Mouse (Mus musculus) forebrain, embryonic 16.5 days (tissue): ENCODE measurements around the gene Trmt2a. TPM values are rescaled to one million over a fixed set of nuclear protein-coding genes. Genes with fewer than 3 reads are reported as not detected.
A peak's percentile ranks its signal among the peaks of the same experiment; 100 is the strongest.

ENCODE experiments used
- ATAC-seq: fragments of 200-750 bp; cut with Nextera tagmentation; 2 replicates; pipeline ENCODE4 v1.8.0; 2017; ENCODE audit warnings: mild to moderate bottlenecking, moderate library complexity
- H3K27ac ChIP-seq: fragments of 300-500 bp; sonication (generic); 2 replicates; pipeline ENCODE4 v1.5.1; 2014; ENCODE audit warnings: low read length, control low read depth
- H3K27me3 ChIP-seq: fragments of 300-500 bp; sonication (generic); replicated peaks from 2 replicates; pipeline ENCODE4 v1.6.1; 2014; ENCODE audit warnings: low read length; ENCODE audit not compliant: control insufficient read depth, insufficient read depth
- H3K36me3 ChIP-seq: fragments of 300-500 bp; sonication (generic); 2 replicates; pipeline ENCODE4 v1.6.1; 2014; ENCODE audit not compliant: control insufficient read depth, insufficient read depth
- H3K4me1 ChIP-seq: fragments of 300-500 bp; sonication (generic); replicated peaks from 2 replicates; pipeline ENCODE4 v1.6.1; 2014; ENCODE audit warnings: low read length; ENCODE audit not compliant: control insufficient read depth, insufficient read depth
- H3K4me2 ChIP-seq: fragments of 300-500 bp; sonication (generic); 2 replicates; pipeline ENCODE4 v1.6.1; 2014; ENCODE audit warnings: mild to moderate bottlenecking, low read length, control low read depth
- H3K4me3 ChIP-seq: fragments of 300-500 bp; sonication (generic); replicated peaks from 2 replicates; pipeline ENCODE4 v1.5.1; 2014; ENCODE audit warnings: mild to moderate bottlenecking, low read length, control low read depth
- H3K9ac ChIP-seq: fragments of 300-500 bp; sonication (generic); replicated peaks from 2 replicates; pipeline ENCODE4 v1.6.1; 2014; ENCODE audit warnings: low read depth, low read length, control low read depth
- H3K9me3 ChIP-seq: fragments of 300-500 bp; sonication (generic); 2 replicates; pipeline ENCODE4 v1.6.1; 2016; ENCODE audit warnings: low read length; ENCODE audit not compliant: control insufficient read depth
- WGBS: fragments of 180-500 bp; shearing (Covaris S2); extraction: QIAGEN DNeasy Blood & Tissue Kit; methylation state at CpG from one replicate; pipeline ENCODE4 v1.1.7; 2014; 5-methylcytosine and 5-hydroxymethylcytosine counted together
- polyA plus RNA-seq: library from polyadenylated mRNA; unstranded; fragments of >200 nt; fragmentation: Nextera tagmentation; extraction: Ambion mirVana; gene quantifications from 2 replicates; pipeline ENCODE4 v1.2.1, GENCODE M21; 2015

The Trmt2a gene
- 118 and 139 TPM in 2 replicates for polyA plus RNA-seq

DNA sequence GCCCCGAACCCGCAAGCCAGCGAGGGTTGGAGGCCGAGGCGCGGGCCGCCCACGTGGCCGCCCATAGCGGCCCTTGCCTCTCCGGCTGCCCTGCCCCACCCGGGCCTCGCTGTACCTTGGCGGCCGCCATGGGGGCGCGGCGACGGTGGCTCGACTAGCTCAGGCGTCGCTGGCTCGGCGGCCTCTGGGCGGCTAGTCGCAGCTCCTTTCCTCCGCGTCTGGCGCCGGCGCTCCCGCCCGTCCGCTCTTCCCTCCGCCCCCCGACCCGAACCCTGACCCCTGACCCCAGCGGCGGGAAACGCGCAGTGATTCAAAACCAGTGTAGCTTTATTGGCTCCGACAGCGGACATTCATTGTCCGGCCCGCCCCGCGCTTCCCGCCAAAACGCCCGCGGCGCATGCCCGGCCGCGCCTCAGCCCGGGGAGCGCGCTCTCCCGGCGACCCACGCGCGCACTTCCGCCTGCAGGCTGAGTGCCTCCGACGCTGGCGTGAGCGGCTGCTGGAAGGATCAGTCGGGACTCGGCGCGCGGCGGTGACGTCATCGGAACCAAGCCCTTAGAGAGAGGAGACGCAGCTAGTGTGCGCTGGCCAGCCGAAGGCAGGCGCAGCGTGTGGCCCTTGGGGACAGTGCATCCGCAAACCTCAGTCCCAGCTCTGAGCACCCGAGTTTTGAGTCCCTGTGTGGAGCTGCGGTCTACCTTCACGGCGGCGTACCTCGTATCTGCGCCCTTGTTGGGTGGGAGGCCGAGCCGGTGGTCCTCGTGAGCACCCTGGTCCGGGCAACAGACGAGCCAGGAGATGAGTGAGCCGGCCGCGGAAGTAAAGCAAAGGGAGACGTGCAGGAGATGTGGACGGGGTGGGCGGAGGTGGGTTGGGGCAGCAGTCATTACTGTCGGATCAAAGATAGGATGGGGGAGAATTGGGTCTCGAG, at the start of gene Trmt2a, which contains the start of gene Ranbp1:
Gene Trmt2a (plus strand): TSS at position 247 of the 931 bp plus-strand sequence.
Gene Ranbp1 (minus strand): TSS at position 300 of the 931 bp plus-strand sequence.
- peak within 1 kb of the TSS; percentile 98 for H3K4me2 ChIP-seq
- H3K27me3 ChIP-seq, result no peaks in the 10 kb centered on the region
- H3K36me3 ChIP-seq, result peaks cover 35% of the 10 kb centered on the region
- H3K4me3 ChIP-seq, result peak within 1 kb of the TSS; percentile 88
- peak within 1 kb of the TSS; percentile 92 for H3K27ac ChIP-seq
- WGBS, result under 1% methylated on average over 99 of the region's 102 CpGs
- H3K4me1 ChIP-seq, result peaks cover 31% of the 10 kb centered on the region
- no peaks in the 10 kb centered on the region for H3K9me3 ChIP-seq
- ATAC-seq, result peak; percentile 97
- H3K9ac ChIP-seq, result peak within 1 kb of the TSS; percentile 93

DNA sequence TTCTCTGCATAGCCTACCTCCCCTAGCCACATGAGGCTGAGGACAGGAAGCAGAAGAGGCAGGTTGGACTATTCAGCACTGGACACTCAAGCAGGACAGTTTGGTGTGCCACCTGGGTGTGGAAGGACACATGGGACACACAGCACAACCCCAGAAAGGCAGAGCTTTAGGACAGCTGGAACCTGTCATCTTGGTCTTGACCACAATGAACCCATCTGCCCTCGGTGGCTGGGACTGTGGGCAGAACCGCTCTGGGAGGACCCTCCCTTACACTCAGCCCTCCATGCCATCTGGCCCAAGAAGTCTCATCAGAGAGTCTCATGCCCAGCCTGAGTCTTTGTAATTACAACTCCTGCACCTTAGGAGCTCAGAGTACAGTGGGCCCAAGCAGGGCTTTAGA, 48.4 kb upstream of the Trmt2a start:
- H3K4me3 ChIP-seq, result no peak overlapping the region
- H3K9me3 ChIP-seq, result no peaks in the 10 kb centered on the region
- no peaks in the 10 kb centered on the region for H3K36me3 ChIP-seq
- H3K4me1 ChIP-seq, result peaks cover 19% of the 10 kb centered on the region
- no peaks in the 10 kb centered on the region for H3K27me3 ChIP-seq
- no peak for ATAC-seq
- H3K27ac ChIP-seq, result no peak overlapping the region
- no peak overlapping the region for H3K4me2 ChIP-seq
- H3K9ac ChIP-seq, result no peak overlapping the region
- 83% methylated on average over 2 of the region's 2 CpGs for WGBS

DNA sequence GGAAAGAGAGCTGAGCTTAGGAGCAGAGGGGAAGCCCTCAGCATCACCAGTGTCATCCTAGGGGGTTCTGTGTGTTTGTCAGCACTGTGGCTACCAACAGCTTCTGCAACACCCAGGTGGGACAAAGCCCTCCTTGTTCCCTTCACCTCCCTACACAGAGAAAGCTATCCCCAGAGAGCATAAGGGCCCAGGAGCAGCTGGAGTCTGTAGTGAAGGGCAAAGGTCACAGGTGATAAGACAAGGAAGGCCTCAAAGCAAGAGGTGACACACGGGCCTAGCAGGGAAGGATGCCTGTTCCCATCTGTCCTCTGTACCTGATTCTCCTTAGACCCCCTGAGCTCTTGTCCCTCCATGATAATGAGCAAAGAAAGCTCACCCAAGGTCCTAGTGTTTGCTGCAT, 46.9 kb upstream of the Trmt2a start:
- Histone ChIP-seq H3K4me1 (peaks cover 12% of the 10 kb centered on the region), H3K9me3 (no peaks in the 10 kb centered on the region), H3K4me3 (no peak overlapping the region), H3K27ac (no peak overlapping the region), H3K4me2 (no peak overlapping the region), H3K27me3 (no peaks in the 10 kb centered on the region), H3K9ac (no peak overlapping the region), H3K36me3 (no peaks in the 10 kb centered on the region)
- ATAC-seq, result no peak
- 48% methylated on average over 1 of the region's 1 CpGs for WGBS

DNA sequence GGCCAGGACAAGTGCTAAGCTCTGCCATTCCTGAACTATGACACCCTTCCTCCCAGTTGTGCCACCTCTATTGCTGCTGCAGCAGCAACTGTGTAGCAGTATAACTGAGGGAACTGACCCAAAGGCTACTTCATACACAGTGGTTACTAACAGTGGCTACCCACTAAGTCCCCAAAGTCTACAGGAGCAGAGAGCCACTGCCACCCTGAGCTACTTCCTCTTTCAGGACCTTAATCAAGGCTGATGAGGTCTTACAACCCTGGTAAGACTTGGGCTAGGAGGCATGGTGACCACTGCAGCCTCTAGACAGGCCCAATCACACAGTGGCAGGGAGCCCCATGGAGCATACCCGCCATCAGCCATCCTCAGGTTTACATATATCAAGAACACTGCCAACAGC, 46.4 kb upstream of the Trmt2a start:
- no peak overlapping the region for H3K27ac ChIP-seq
- H3K27me3 ChIP-seq, result no peaks in the 10 kb centered on the region
- no peak overlapping the region for H3K9ac ChIP-seq
- peaks cover 10% of the 10 kb centered on the region for H3K4me1 ChIP-seq
- 100% methylated on average over 1 of the region's 1 CpGs for WGBS
- H3K36me3 ChIP-seq, result no peaks in the 10 kb centered on the region
- no peaks in the 10 kb centered on the region for H3K9me3 ChIP-seq
- H3K4me2 ChIP-seq, result no peak overlapping the region
- ATAC-seq, result no peak
- H3K4me3 ChIP-seq, result no peak overlapping the region

DNA sequence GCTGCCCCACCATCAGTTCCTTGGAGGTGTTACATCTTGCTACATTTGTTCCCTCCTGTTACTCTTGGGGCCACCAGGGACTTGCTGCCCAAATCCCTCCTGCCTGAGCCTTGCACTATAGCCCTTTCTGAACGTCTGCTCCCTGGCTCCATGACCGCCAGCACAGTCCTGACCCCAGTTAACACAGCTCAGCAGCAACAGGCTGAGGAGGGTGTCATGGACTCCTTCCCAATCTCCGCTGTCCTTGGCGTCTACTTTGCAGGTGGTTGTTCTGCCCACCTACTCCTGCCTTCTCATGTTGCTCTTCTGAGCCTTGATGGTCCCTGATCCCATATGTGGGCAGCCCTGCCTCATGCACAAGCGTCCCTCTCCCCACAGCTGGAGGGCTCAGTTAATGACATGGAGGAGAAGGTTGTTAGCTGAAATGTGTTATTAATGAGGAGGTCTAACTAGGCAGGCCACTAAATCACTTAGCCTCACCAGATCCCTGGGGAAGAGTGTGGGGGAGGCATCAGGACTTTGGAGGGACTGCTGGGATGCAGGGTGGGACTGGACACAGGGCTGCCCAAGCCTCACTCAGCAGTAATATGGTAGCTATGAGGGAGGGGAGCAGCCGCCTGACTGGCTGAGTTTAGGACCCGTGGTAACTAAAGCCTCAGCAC, 44.9 kb upstream of the Trmt2a start:
- H3K4me1 ChIP-seq, result peaks cover 6% of the 10 kb centered on the region; the same call in 1 of the 2 replicates
- WGBS, result 66% methylated on average over 7 of the region's 7 CpGs
- no peak overlapping the region for H3K4me3 ChIP-seq
- no peaks in the 10 kb centered on the region for H3K9me3 ChIP-seq
- H3K36me3 ChIP-seq, result no peaks in the 10 kb centered on the region
- H3K27ac ChIP-seq, result no peak overlapping the region
- H3K4me2 ChIP-seq, result no peak overlapping the region
- H3K9ac ChIP-seq, result no peak overlapping the region
- ATAC-seq, result no peak
- H3K27me3 ChIP-seq, result no peaks in the 10 kb centered on the region

DNA sequence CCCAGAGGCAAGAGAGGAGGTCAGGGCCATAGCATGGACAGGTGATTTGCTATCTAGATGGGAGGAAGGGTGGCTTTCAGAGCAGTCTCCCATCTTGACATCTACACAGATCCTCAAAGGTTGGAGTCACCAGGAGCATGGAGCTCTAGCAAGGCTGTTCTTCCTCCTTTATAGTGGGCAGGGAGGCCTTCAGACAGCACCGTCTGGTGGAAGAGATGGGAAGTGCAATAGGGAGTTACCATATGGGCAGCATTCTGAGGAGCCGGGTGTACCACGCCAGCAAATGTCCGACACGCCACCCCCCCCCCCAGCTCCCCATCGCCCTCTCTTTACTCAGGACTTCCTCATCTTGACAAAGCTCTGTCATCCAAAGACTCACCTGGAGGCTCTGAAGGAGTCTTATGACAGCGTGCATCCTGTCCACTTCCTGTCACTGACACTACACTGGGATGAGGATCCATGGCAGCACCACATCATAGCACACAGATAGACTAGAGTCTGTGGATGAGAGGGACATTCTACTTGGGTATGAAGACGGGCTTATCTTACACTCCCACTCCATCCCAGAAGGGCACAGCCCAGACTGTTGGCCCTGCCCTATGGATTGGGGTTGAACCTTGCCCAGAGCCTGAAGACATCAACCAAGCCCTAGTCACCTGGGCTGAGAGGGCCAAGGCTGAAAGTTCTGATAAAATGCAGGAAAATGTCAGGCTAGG, 37.6 kb upstream of the Trmt2a start:
- Histone ChIP-seq H3K4me3 (no peak overlapping the region), H3K27me3 (no peaks in the 10 kb centered on the region), H3K36me3 (no peaks in the 10 kb centered on the region), H3K9me3 (no peaks in the 10 kb centered on the region), H3K4me2 (no peak overlapping the region), H3K9ac (0 out of 2 replicates have a peak overlapping the region, but pooled peaks have one; percentile 20), H3K4me1 (peaks cover 25% of the 10 kb centered on the region), H3K27ac (no peak overlapping the region)
- WGBS, result 24% methylated on average over 7 of the region's 8 CpGs
- ATAC-seq, result no peak

DNA sequence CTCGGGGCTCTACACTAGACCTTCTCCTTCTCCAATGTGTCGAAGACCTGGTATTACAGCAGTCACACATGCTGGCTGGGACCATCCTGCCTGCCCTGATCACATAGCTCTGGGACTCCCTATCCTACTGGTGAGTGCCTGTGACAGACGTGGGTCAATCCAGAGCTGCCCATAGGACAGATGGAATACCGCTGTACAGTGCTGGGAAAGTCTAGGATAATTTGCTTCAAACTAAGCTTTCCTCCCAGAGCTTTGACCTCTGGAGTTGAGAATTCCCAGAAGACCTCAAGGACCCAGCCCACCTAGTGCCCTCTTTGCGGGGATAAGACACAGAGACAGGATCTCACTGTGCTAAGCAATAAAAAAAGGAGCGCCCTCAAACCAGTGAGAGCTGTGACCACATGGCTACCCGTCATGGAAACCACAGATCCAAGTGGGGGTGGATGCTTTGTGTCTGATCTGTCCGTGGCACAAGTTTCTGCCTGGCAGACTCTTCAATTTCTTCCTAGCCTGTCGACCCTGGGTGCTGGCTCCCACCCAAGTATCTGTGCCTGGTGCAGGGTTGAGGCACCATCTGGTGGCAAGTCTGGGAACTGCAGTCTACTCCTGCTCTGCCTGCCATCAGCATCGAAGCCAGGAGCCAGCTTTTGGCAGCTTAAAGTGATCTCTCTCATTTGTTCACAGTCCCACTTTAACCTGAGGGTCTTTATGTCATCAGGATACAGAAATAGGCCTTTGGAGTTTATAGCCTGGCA, 36.9 kb upstream of the Trmt2a start:
- 50% methylated on average over 10 of the region's 10 CpGs for WGBS
- Histone ChIP-seq H3K36me3 (no peaks in the 10 kb centered on the region), H3K27ac (no peak overlapping the region), H3K4me1 (peaks cover 25% of the 10 kb centered on the region), H3K9me3 (no peaks in the 10 kb centered on the region), H3K27me3 (no peaks in the 10 kb centered on the region), H3K4me2 (no peak overlapping the region), H3K4me3 (no peak overlapping the region), H3K9ac (0 out of 2 replicates have a peak overlapping the region, but pooled peaks have one; percentile 20)
- ATAC-seq, result peak; percentile 14; the same call in 1 of the 2 replicates

DNA sequence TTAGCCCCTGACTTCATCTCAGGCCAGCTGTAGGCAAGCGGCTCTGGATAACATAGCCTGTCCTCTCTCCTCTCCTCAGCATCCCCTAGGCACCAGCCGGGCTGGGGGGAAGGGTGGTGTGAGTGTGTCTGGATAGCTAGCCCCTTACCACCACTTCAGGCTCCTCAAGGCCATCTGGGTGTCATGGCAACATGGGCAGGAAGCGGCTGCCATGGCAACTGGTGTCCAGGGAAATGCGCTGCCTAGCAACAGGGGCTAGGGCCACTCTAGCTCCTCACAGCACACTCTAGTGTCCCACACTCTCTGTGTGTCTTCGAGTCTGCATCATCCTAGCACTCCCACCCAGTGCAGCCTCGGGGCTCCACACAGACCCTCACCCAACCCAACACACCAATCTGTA, 34.8 kb upstream of the Trmt2a start:
- Histone ChIP-seq H3K27ac (peak overlapping the region; percentile 9), H3K4me1 (peaks cover 25% of the 10 kb centered on the region), H3K36me3 (no peaks in the 10 kb centered on the region), H3K9ac (peak overlapping the region; percentile 2; the same call in 1 of the 2 replicates), H3K4me2 (0 out of 2 replicates have a peak overlapping the region, but pooled peaks have one; percentile 18), H3K4me3 (no peak overlapping the region), H3K27me3 (no peaks in the 10 kb centered on the region), H3K9me3 (no peaks in the 10 kb centered on the region)
- 17% methylated on average over 6 of the region's 6 CpGs for WGBS
- peak; percentile 88 for ATAC-seq
